Mouse (Mus musculus) small intestine, adult 2 months (tissue): ENCODE data around the gene Tpd52l2.

Experiments
- CTCF ChIP-seq: fragments of 200-500 bp; IDR thresholded peaks from 2 replicates; pipeline ENCODE4 v1.5.1; 2012; ENCODE audit warnings: low read depth, mild to moderate bottlenecking, control low read depth, inconsistent platforms, low read length, moderate library complexity, mixed read lengths; ENCODE audit not compliant: insufficient replicate concordance, insufficient read length; ENCODE audit errors: extremely low read depth
- POLR2A ChIP-seq: fragments of 200-500 bp; IDR thresholded peaks from 2 replicates; pipeline ENCODE4 v1.6.1; 2012; ENCODE audit warnings: low read depth, mild to moderate bottlenecking, control low read depth, inconsistent platforms, low read length, moderate library complexity

GRCm38 (mm10) chr2:181472256-181472827 is 24.6 kb upstream of the Tpd52l2 start:
- TF ChIP-seq POLR2A (no peak), CTCF (no peak)
